Mouse (Mus musculus) layer of hippocampus, adult 9-10 months (tissue): Measurements from ENCODE around the gene Cracr2b.

Source experiments
- DNase-seq: peaks from one replicate; pipeline ENCODE4 v3.0.0; 2022; ENCODE audit warnings: low spot score

Gene Cracr2b

DNA sequence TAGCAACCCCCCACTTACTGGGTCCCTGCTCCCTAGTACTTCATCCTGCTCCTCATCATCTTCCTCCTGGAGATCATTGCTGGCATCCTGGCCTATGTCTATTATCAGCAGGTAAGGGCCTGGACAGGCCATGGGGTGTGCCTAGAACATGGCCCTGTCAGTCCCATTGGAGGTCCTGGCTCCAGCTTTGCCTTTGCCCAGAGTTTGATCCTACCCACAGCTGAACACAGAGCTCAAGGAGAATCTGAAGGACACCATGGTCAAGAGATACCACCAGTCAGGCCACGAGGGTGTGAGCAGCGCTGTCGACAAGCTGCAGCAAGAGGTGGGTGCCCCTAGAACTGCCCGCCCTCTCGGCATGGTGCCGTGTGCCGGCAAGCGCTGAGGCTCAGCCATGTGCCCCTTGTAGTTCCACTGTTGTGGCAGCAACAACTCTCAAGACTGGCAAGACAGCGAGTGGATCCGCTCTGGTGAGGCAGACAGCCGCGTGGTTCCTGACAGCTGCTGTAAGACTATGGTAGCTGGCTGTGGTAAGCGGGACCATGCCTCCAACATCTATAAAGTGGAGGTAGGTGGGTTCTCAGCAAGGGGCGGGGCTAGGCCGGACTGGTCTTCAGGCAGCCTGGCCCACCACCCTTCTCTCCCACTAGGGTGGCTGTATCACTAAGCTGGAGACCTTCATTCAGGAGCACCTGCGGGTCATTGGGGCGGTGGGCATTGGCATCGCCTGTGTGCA lies 9.2 kb downstream of the Cracr2b start:
- DNase-seq: no peak

DNA sequence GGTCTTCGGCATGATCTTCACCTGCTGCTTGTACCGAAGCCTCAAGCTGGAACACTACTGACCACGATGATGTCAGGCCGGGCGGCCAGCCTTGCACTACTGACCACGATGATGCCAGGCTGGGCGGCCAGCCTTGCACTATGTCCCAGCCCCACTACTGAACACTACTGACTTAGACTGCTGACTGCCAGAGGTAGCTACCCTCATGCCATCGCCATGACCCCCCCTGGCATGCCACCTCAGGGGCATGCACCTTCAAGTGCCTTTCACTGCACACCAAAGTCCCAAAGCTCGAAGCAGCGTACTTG lies 9.7 kb downstream of the Cracr2b start:
- DNase-seq: no peak

DNA sequence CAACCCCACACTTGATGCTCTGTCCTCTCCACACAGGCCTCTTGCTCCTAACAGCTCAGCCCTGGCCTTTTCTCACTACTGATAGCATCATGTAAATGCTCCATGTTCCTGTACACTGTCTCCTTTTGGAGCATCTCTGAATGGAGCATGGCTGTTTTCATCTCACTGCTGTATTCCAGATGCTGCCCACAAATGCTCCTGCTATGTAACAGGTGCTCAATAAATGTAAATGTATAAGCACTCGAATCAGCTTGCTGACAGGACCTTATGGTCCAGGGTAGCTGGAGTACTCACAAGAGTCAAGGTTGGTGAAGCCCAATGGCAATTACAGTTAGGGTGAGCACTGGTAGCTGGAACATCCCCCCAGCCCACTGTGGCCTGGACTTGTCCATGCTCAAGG lies 10.3 kb downstream of the Cracr2b start:
- no peak for DNase-seq

DNA sequence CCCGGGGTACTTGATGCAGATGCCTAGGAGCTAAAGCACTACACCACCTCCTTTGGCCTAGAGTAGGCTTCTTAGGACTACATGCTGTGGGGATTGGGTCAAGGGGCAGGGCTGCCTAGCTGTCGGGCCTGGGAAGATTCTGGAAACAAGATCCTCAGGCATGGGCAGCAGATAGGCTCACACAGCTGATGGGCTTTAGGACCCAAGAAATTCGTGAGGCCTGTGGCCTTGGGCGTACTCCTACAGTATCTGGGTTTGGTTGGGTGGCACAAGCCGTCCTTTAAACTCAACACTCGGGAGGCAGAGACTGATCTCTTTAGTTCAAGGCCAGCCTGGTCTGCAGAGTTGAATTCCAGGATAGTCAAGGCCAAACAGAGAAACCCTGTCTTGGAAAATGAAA lies 11.3 kb downstream of the Cracr2b start:
- no peak for DNase-seq

DNA sequence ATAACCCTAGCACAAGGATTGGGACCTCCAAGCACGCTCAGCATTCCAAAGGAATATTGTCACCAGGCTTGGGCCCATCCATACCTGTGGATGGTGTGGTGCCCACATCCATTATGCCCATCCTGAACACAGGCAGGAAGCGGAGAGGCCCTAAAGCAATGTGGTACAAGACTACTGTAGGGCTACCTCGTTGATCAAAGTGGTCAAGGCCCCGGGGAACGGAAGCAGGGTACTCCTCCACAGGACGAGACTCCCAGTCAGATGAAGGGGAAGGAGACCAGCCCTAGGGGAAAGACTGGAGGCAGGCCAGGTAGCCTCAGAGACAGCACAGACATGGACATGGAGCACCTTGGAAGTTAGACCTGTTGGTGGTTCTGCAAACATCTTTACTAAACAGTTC lies 11.9 kb downstream of the Cracr2b start:
- no peak for DNase-seq

DNA sequence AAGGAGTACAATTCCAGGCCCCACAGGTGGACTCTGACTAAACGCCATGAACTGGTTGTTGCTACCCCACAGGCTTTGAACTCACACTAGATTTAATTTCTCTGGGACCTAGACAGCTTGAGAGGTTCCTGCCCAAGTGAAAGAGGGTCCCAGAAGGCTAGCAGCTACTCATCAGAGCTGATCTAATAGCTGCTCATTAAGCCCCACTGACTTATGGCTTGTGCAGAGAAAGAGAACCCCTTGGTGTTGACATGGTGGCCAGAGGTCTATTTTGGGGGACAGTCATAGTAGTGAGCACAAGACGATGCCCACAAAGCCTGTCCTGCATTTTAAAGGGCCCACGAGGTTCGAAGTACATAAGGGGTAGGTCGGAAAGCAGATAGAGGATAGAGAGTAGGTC lies 13.3 kb downstream of the Cracr2b start:
- no peak for DNase-seq

DNA sequence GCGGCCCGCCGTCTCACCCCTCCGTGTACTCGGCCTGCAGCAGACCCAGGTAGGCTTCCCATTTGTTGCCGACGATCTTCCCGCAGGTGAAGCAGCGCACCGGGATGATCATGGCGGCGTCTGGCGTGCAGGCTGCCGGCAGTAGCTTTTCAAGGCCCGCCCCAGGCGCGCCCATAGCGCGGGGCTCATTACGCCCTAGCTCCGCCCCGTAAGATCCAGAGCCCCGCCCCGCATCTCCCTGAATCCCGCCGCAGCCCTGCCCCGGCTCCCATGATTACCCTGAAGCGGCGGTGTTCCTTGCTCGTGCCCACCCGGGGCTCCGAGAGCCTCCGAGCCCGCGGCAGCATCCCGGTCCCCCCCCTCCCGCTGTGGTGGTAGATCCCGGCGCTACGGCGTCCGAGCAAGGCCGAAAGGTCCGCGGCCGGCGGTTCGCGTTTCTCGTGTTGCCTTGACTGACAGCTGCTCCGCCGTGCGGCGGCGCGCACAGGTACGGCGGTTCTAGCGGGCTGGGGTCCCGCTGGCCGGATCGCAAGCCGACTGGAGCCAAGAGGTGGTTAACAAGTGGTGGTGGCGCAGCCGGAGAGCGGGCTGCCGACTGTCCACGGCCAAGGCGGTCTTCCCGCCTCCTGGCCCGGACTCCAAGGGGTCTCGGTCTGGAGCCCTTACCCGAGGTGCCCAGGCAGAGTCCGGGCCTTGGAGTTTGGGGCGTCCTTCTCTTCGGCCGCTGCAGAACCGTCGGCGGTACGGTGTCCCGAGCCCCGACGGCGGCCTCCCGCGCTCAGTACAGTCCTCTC lies 14.3 kb downstream of the Cracr2b start, which contains the start of the genes Polr2l and Tspan4:
TSS of gene Polr2l (minus strand) at position 122 of the 794 bp plus-strand sequence.
TSS of gene Tspan4 (plus strand) at position 230 of the 794 bp plus-strand sequence.
- no peak for DNase-seq

DNA sequence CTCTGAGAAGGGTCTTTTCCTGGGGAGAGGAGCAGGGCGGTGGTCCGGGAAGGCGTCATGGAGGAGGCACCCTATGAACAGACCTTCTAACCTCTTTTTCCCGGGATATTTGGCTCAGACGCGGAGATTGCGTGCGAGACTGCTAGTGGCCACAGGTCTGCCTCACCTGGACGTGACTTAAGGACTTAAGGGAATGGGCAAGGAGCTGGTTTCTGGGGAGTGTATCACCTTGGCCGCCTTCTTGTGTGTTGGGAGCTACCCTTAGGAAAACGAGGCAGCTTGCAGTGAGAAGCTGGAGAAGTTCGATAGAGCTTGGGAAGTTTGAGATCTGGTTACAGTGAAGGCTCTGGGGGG lies 14.9 kb downstream of the Cracr2b start:
- DNase-seq: no peak

DNA sequence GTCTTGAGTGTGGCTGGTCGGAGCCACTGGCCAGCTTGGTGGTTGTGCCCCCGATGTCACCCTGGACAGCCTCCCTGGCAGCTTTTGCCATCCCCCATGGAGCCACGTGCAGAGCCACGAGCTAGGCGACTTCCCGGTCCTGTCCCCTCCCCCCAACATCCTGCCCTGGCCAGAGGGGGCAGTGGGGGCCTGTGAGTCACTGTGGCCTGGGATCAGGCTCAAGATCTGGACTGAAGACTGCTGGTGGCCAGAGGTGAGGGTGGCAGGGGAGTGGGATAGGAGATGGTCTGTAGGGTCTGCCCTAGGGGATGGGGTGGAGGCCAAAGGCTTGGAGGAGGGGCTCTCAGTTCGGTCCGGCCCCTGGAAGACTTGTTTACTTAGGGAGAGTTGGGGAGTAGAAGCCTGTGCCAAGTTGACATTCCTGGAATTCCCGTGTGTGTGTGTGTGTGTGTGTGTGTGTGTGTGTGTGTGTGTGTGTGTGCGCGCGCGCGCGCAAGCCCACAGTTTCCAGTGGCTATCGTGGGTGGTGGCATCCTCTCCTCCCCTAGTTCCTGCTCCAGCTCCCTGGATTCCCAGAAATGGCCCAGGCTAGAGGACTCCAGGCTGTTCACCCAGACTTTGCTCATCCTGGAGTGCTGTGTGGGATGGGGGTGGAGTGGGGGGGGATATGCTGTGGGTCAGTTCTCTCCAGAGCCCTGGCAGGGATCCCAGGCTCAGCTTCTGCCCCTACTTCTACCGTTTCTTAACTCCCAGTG lies 15.5 kb downstream of the Cracr2b start:
- DNase-seq: no peak

DNA sequence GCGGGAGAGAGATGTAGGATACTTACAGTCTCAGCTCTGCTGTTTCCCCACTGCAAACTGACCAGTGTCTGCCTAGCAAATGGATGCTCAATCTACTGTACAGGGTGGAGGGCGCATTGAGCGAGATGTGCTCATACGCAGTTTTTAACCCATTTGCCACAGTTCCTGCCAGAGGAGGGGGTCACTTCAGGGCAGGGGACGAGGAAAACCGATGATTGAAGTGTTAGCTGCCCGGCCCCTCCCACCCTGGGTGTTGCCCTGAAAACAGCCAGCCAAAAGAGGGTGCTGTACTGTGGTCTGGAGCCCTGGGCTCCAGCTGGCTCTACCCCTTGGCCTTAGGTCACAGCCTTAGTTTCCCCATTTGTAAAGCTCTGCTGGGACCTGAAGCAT lies 16.1 kb downstream of the Cracr2b start:
- no peak for DNase-seq

DNA sequence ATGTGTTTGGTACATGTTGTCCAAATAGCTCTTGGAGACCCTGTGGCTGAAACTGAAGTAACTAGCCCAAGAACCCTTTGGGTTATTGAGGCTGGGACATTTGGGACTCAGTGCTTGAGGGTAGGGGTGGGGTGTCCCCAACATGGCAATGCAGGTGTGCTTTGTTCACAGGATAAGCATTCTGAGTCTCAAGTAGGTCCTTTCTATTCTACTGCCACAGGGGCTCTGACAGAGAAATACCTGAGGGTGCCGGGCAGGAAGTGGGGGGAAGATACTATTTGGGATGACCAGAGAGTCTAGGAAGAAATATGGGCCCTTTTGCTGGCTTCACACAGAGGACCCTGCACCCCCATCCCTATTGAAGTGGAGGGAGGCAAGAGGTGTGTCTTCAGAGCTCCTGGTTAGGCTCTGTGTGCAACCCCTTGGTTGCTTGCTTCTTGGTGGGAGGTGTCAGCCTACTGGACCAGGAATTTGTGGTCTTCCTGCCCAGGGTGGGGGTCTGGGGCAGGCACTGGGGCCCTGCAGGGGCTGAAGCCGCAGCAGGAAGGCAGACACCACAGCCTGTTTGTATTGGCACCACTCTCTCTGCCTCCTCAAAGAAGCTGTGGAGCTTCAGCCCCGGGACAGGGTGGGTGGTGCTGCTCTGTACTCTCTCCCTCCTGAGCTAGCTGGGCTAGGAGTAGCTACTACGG lies 16.8 kb downstream of the Cracr2b start:
- DNase-seq: no peak

DNA sequence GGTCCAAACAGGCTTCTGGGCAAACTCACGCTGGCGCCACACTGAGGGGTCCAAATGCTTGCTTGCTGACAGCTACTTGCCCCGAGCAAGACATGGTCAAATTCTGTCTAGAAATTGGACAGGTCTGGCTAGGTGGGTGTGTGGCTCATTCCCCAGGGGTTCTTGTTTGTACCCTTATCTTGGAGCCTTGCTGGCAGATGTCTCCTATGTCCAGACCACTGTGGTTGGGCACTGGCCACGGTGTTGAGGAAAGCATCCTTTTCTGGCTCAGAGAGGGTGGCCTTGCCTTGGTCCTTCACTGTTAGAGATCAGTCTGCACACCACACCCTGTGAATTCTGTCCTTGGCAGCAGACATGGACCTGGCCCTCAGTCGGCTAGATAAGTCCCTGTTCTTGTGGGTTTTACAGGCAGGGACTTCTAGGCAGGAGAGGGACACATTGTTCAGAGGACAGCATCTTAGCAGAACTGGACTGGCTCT lies 17.4 kb downstream of the Cracr2b start:
- DNase-seq: no peak

DNA sequence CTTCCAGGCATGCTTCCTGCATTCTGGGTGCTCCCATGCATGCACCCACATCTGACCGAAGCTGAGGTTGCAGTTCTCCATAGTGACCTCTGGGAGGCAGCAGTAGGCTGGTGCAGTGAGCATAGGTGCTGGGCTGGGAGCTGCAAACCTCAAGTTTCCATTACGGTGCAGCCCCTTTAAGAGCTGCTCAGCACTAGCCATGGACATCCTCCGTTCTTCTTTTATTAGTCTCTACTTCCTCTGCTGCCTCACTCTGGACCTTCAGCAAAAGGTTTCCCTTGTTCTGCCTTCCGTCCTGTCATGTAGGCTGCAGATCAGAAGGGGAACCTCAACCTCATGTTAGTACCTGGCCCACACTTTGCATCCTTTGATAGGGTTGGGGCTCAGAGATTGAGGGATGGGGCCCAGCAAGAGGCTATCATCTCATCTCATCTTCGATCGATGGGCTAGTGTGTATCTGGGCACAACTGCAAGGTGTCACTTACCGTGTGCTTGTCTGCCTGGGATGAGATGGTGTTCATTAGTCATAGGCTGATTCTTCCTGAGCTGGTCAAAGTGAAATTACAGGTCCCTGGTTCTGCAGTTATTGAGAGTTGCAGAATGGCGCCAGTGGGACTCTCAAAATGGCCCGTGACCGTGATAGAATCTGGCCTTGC lies 20.1 kb downstream of the Cracr2b start:
- no peak for DNase-seq

DNA sequence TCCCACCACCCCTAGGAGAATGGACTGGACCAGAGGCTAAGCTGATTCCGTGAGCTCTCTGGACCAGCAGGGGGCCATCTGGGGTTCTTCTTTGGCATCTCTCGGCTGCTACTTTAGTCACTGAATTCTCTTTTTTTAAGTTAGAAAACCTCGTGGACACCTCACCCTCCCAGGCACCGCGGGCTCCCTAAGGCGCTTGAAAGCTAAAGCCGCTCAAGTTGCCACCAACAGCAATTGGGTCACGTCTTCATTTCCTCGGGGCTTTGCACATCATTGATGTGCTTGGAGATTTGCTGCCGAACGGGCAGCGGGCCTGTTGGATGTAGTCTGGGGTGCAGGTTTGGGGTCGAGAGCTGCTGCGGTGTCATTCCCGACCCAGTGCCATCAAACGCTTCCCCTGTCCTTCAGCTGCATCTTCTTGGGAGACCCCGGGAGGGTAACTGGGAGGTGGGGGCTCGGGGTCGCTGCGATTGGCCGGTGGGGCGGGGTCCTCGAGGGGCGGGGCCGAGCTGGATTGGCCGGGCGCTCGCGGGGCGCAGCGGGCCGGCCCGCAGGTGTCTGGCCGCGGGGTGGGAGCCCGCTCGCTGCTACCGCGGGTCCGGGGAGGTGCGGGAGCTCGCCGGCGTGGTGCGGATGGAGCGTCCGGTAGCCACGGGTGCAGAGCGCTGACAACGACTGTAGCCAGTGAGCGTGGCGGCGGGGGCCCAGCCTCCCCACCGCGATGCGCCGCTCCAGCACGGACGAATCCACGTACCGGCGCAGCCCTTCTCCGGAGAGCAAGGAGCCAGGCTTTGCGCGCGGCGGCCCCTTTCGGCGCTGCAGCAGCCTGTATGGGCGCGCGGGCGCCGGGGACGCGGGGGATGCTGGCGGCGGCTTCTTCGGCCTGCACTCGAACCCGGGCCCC lies 20.9 kb downstream of the Cracr2b start:
- DNase-seq: no peak

DNA sequence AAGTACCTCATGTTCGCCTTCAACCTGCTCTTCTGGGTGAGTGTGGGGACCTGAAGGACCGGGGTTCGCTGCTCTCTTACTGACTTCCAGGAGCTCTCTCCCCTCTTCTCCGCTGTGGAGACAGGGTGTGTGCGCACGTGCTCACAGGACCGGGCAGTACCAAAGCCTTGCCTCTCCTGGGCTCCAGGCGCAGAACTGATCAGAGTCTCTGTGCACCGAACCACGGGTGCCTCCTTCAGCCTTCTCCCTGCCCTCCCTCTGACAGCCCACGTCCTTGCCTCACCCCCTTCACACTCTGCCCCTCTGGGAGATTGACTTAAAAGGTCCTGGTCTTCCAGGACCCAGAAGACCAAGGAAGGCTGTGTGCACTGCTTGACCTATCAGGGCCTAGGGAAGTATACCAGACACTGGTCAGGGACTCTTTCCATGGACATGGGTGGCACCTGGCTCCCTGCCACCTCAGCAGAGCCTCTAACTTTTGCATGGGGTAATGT lies 21.7 kb downstream of the Cracr2b start:
- DNase-seq: no peak

DNA sequence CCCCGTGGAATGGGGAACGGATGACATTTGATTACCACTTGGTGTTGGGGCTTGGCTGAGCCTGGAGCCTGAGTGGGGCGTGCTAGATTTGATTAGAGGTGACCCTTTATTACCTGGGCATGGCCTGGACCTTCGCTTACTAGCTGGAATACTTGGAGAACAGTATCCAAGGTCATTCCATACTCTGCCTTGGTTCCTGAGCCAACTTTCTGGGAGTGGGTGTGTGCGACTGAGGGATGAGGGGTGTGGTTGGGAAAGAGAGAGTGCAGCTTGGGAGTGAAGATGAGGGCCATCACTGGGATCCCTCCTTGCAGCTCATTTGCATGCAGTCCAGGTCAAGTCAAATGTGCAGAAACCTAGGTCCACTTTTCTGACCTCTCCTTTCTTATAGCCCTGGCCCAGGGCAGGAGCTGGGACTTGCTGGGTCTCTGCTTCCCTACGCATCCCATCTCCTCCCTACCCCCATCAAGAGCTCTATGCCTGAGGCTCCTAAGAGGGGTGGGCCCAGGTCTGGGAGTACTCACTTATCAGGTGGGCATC lies 22.3 kb downstream of the Cracr2b start:
- DNase-seq: no peak

DNA sequence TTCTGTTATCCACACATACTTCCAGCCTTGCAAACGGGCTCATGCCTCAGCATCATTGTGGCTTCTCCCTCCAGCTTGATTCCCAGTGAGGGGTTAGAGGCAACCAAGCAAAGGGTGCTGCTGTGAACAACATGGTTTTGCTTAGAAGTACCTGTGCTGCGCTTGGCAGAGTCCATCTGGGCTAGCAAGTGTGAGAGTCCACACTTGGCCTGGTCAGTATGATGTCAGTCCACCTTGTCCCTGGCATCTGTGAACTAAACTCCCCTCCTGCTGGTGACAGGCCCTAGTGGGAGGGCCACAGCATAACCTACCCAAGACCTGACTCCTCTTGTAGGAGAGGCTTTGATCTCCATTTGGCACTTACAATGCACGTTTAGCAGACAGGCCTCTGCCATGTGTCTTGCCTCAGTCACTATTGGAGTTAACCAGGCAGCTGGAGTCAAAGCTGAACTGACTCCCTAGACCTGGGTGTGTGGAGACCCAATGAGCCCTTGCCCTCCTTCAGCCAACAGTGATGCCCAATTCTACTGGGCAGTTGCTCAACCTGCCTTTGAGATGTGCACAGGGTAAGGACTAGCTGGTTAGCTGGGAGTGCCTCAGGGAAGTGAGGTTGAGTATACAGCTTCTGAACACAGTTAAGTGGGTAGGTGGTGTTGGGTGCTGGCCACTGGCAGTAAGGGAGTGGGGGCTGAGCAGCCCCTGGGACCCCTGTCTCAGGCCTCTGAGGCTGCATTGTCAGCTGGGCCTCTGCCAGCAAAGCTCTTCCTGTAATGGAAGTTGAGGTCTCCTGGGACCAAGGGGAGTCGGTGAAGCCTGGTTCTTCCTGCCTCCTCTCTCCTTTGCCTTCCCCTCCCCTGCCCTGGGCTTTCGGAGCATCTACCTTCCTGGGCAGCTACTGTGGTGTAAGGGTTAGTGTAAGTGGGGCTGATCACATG lies 23.6 kb downstream of the Cracr2b start:
- DNase-seq: no peak

DNA sequence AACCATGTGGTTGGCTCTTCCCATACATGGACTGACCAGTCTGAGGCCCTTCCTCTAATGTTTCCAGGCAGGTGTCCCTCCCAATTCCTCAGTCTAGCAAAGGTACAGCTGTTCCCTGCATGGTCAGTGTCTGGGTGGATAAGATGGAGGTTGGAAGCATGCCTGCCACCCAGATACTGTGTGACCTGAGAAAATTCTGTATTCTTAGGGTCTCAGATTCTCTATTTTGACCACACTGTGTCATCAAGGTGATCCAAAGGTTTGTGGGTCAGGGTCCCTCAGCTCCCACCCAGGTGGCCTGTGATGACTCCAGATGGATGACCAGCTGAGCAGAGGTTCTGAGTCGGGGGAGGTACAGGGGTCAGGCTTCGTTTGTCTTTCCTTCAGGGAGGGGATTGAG lies 24.3 kb downstream of the Cracr2b start:
- no peak for DNase-seq

DNA sequence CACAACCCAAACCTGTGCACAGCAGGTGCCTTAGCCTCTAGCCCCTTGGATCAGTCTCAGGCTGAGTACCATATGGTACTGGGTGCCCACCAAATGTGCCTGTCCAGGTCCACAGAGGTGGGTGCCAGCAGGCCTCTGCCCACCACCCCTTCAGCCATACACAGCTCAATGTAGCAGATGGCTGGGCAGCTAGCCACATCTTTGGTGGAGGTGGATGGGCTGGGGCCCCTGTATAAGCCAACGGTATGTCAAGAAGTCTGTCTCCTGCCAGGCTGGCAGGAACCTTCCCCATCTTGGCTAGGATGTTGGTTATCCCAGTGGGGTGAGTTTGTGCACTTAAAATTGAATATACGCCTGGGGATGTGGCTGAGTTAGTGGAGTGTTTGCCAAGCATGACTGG lies 24.7 kb downstream of the Cracr2b start:
- DNase-seq: no peak
